Mouse (Mus musculus): ENCODE measurements around the gene Eif3b.

Eif3b gene

GRCm38 (mm10) chr5:140481458-140481857 is 62.3 kb downstream of the Eif3b start:
- DNase-seq (ENCODE audit: low read depth, low spot score) = no peak

- DNase-seq (ENCODE audit: low read depth, low spot score) = no peak
These were observed 72.0 kb downstream of the Eif3b start for GRCm38 (mm10) chr5:140491142-140491541.

- DNase-seq (ENCODE audit: low read depth, low spot score) = no peak
These were observed 73.6 kb downstream of the Eif3b start for GRCm38 (mm10) chr5:140492684-140493233.
